Mouse (Mus musculus): ENCODE measurements around the gene Platr25. TPM values are rescaled to one million over a fixed set of nuclear protein-coding genes. Genes with fewer than 3 reads are reported as not detected.
"Not testable (repeated sequence)": the region's sequence is repeated elsewhere in the genome, so short reads cannot be mapped to it uniquely, and the experiment has no call there.

Platr25 gene
- 32.6 and 34.6 TPM in 2 replicates for polyA plus RNA-seq (2015; fragmentation: Nextera tagmentation; extraction: Ambion mirVana)

DNA sequence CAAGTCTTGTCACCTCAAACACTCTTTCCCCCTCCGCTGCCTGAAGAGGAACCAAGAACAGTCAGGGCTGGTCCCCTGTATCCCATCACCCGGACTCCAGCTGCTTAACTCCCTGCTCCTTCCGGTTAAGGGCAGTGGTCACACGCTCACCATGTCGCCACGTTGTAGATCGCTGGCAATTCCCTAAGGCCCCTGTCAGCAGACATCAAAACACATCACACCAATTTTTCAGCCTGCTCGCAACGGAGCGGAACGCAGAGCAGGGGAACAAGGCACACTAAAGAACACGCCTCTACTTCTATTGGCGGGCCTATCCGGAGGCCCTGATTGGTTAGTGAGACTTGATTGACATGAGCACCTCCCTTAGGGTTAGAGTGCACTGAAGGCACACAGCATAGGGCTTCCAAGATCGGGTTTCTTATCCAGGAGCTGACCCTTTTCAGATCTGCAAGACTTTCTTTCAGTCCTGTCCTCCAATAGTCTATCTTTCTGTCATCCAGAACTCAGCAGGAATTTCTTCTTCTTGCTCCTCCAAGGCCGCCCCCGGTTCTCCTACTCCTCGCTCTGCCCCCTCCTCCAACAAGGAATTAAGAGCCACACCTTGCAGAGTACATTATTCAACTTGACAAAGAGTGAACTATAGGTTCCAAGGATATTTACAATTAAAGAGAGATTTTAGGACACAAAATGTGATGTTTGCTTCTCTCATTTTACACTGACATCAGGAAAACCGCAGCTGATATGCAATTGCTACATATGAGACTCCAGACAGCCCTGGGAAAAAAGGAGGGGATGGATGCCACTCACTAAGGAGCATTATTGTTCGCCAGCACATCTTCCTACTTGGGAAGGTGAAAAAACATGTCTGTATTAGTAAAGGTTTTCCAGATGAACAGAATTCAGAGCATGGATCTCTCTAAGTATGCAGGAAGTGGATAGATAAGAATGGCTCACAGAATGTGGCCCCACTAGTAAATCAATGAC, at the start of gene Platr25:
Platr25 (minus strand) TSS at position 278 of the 984 bp plus-strand sequence.
- H3K27me3 ChIP-seq; H3K27ac ChIP-seq (replicated peaks); H3K9me3 ChIP-seq; H3K36me3 ChIP-seq; H3K4me1 ChIP-seq (replicated peaks): not testable (repeated sequence)
- WGBS = 8% methylated on average over 20 of the region's 20 CpGs
- H3K4me2 ChIP-seq = peak within 1 kb of the TSS; percentile 69
- H3K9ac ChIP-seq = peak within 1 kb of the TSS; percentile 49
- peak; percentile 95 for ATAC-seq (ENCODE audit: low FRiP score, low read depth)
- peak within 1 kb of the TSS; percentile 57 for H3K4me3 ChIP-seq

DNA sequence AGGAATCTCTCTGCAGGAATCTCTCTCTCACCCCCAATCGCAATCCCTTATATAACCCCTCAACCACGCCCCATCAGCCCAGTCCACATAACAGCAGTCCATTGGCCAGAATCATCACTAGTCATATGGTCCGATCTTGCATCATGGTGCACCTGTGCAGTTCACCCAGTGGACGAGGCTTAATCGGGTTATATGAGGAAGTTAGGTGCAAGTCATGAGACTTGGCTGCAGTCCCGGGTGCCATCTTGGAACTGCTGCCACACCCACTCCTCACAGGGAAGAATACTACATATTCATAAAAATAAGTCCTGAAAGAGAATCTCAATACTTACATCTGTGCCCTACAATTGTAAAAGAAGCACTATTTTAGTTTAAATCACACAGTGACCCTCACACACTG, 47.5 kb upstream of the Platr25 start:
- not testable (repeated sequence) for H3K9ac ChIP-seq; H3K4me3 ChIP-seq; H3K27me3 ChIP-seq; H3K36me3 ChIP-seq; H3K4me1 ChIP-seq (replicated peaks); H3K27ac ChIP-seq (replicated peaks); ATAC-seq (ENCODE audit: low FRiP score, low read depth); H3K9me3 ChIP-seq; H3K4me2 ChIP-seq
- WGBS = 94% methylated on average over 6 of the region's 6 CpGs

DNA sequence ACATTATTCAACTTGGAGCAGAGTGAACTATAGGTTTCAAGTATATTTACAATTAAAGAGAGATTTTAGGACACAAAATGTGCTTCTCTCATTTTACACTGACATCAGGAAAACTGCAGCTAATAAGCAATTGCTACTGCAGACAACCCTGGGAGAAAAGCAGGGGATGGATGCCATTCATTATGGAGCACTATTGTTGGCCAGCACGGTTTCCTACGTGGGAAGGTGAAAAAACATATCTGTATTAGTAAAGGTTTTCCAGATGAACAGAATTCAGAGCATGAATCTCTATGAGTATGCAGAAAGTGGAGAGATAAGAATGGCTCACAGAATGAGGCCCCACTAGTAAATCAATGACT, 25.6 kb upstream of the Platr25 start:
- peak overlapping the region; percentile 61 for H3K4me3 ChIP-seq
- H3K9me3 ChIP-seq; H3K27me3 ChIP-seq; H3K4me1 ChIP-seq (replicated peaks); H3K36me3 ChIP-seq: not testable (repeated sequence)
- H3K9ac ChIP-seq = peak overlapping the region; percentile 47
- 0 out of 2 replicates have a peak overlapping the region, but pooled peaks have one; percentile 34 for H3K27ac ChIP-seq (replicated peaks)
- WGBS = 37% methylated on average over 2 of the region's 2 CpGs
- H3K4me2 ChIP-seq = peak overlapping the region; percentile 58
- peak; percentile 17; the same call in 1 of the 2 replicates for ATAC-seq (ENCODE audit: low FRiP score, low read depth)

DNA sequence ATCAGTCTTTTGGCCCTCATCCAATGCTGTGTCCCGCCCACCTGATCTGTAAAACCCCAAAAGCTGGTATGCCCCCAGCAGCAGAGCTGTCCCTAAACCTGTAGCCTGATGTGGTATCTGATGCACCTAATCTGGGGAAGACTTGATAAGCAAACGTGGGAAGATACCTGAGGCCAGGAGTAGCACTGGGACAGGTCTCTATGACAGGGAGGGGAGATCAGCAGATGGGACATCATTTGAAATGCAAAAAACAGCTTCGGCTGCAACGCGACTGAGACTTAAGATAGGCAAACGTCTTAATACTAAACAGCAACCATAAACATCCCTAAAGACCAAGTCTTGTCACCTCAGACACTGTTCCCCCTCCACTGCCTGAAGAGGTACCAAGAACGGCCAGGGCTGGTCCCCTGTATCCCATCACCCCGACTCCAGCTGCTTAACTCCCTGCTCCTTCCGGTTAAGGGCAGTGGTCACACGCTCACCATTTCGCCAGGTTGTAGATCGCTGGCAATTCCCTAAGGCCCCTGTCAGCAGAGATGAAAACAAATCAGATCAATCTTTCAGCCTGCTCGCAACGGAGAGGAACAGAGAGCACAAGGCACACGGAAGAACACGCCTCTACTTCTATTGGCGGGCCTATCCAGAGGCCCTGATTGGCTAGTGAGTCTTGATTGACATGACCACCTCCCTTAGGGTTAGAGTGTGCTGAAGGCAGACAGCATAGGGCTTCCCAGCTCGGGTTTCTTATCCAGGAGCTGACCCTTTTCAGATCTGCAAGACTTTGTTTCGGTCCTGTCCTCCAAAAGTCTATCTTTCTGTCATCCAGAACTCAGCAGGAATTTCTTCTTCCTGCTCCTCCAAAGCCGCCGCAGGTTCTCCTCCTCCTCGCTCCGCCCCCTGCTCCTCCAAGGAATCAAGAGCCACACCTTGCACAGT, 25.0 kb upstream of the Platr25 start, which contains the start of gene Gm5141:
Gm5141 (minus strand) TSS at position 610 of the 936 bp plus-strand sequence.
- H3K4me1 ChIP-seq (replicated peaks); H3K27me3 ChIP-seq; H3K36me3 ChIP-seq; H3K9me3 ChIP-seq: not testable (repeated sequence)
- WGBS = 6% methylated on average over 23 of the region's 23 CpGs
- peak within 1 kb of the TSS; percentile 61 for H3K4me3 ChIP-seq
- H3K4me2 ChIP-seq = peak within 1 kb of the TSS; percentile 58
- peak within 1 kb of the TSS; percentile 59 for H3K9ac ChIP-seq
- peak; percentile 100 for ATAC-seq (ENCODE audit: low FRiP score, low read depth)
- H3K27ac ChIP-seq (replicated peaks) = peak within 1 kb of the TSS; percentile 62; the same call in 1 of the 2 replicates

DNA sequence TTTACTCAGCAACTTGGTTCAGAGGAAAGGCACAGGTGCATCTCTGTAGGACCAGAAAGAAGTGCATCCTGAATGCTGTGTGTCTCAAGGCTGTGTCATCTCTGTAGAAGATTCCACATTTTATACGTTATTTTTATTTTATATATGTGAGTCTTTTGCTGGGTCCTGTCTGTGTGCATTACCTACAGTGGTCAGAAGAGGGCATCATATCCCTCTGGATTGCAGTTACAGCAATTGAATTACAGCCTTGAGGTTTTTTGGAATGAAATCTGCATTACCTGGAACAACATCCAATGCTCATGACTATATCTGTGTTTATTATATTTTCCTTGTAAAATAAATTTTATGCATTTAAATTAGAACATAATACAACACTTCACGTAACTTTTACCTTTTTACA, 3.3 kb upstream of the Platr25 start:
- H3K27ac ChIP-seq (replicated peaks); H3K36me3 ChIP-seq; H3K4me1 ChIP-seq (replicated peaks); H3K4me3 ChIP-seq; H3K9ac ChIP-seq; H3K4me2 ChIP-seq; H3K27me3 ChIP-seq; ATAC-seq (ENCODE audit: low FRiP score, low read depth); H3K9me3 ChIP-seq: not testable (repeated sequence)
- WGBS = 65% methylated on average over 2 of the region's 2 CpGs

DNA sequence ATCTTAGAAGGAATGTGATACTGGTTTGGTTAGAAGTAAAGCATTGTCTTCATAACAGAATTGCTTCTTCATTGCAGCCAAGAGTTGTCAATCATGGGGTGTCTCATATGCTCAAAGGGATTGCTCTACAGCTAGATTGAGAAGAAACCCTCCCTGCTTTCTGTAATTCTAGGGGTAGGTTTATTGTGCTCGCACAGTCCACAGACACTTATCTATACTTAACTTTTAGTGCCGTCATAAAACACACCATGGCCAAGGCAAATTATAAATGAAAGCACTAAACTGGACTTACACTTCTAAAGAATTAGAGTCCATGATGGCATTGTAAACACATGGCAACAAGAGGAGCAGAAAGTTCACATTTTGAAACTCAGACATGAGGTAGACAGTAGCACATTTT, 27.2 kb downstream of the Platr25 start:
- WGBS = 98% methylated on average over 2 of the region's 2 CpGs
- H3K27ac ChIP-seq (replicated peaks) = no peak overlapping the region
- no peak overlapping the region for H3K4me2 ChIP-seq
- no peaks in the 10 kb centered on the region for H3K9me3 ChIP-seq
- H3K4me3 ChIP-seq = no peak overlapping the region
- H3K9ac ChIP-seq = no peak overlapping the region
- H3K27me3 ChIP-seq = no peaks in the 10 kb centered on the region
- no peaks in the 10 kb centered on the region for H3K4me1 ChIP-seq (replicated peaks)
- no peak for ATAC-seq (ENCODE audit: low FRiP score, low read depth)
- no peaks in the 10 kb centered on the region for H3K36me3 ChIP-seq

DNA sequence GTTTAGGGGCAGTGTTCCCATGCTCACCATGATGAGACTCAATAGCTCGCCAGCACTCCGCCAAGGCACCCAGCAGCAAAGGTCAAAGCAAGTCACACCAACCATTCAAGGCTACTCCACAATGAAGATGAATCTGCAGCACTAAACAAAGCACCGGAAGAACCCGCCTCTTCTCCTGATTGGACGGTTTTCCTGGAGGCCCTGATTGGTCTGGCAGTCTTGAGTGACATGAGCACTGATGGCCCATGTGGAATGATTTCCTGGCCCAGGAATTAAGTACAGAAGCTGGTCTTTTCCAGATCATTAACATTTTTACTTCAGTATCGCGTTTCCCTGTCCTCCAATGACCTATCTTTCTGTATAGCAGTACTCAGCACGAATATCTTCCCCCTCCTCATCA, 47.9 kb downstream of the Platr25 start:
- 88% methylated on average over 8 of the region's 8 CpGs for WGBS
- not testable (repeated sequence) for ATAC-seq (ENCODE audit: low FRiP score, low read depth)

DNA sequence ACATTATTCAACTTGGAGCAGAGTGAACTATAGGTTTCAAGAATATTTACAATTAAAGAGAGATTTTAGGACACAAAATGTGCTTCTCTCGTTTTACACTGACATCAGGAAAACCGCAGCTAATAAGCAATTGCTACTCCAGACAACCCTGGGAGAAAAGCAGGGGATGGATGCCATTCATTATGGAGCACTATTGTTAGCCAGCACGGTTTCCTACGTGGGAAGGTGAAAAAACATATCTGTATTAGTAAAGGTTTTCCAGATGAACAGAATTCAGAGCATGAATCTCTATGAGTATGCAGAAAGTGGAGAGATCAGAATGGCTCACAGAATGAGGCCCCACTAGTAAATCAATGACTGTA, 75.2 kb downstream of the Platr25 start:
- H3K27ac ChIP-seq (replicated peaks) = peak overlapping the region; percentile 76

More for the DNA sequence above, 47.9 kb downstream of the Platr25 start:
- not testable (repeated sequence) for H3K36me3 ChIP-seq; H3K4me3 ChIP-seq; H3K27me3 ChIP-seq; H3K9ac ChIP-seq; H3K4me2 ChIP-seq; H3K4me1 ChIP-seq (replicated peaks); H3K9me3 ChIP-seq; H3K27ac ChIP-seq (replicated peaks)

DNA sequence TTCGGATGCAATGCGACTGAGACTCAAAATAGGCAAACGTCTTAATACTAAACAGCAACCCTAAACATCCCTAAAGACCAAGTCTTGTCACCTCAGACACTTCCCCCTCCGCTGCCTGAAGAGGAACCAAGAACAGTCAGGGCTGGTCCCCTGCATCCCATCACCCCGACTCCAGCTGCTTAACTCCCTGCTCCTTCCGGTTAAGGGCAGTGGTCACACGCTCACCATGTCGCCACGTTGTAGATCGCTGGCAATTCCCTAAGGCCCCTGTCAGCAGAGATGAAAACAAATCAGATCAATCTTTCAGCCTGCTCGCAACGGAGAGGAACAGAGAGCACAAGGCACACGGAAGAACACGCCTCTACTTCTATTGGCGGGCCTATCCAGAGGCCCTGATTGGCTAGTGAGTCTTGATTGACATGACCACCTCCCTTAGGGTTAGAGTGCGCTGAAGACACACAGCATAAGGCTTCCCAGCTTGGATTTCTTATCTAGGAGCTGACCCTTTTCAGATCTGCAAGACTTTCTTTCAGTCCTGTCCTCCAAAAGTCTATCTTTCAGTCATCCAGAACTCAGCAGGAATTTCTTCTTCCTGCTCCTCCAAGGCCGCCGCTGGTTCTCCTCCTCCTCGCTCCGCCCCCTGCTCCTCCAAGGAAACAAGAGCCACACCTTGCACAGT, 75.8 kb downstream of the Platr25 start:
- Histone ChIP-seq H3K4me2 (peak overlapping the region; percentile 58), H3K9ac (peak overlapping the region; percentile 60), H3K4me3 (peak overlapping the region; percentile 54), H3K27ac (replicated peaks) (peak overlapping the region; percentile 76)
- not testable (repeated sequence) for H3K4me1 ChIP-seq (replicated peaks); H3K27me3 ChIP-seq; H3K9me3 ChIP-seq; H3K36me3 ChIP-seq
- peak; percentile 100 for ATAC-seq (ENCODE audit: low FRiP score, low read depth)
- 2% methylated on average over 18 of the region's 20 CpGs for WGBS

More for the DNA sequence above, 75.2 kb downstream of the Platr25 start:
- ATAC-seq (ENCODE audit: low FRiP score, low read depth); H3K27me3 ChIP-seq; H3K9me3 ChIP-seq; H3K4me1 ChIP-seq (replicated peaks); H3K36me3 ChIP-seq: not testable (repeated sequence)
- peak overlapping the region; percentile 54 for H3K4me3 ChIP-seq
- H3K9ac ChIP-seq = peak overlapping the region; percentile 60
- peak overlapping the region; percentile 58 for H3K4me2 ChIP-seq
- WGBS = 13% methylated on average over 4 of the region's 4 CpGs

DNA sequence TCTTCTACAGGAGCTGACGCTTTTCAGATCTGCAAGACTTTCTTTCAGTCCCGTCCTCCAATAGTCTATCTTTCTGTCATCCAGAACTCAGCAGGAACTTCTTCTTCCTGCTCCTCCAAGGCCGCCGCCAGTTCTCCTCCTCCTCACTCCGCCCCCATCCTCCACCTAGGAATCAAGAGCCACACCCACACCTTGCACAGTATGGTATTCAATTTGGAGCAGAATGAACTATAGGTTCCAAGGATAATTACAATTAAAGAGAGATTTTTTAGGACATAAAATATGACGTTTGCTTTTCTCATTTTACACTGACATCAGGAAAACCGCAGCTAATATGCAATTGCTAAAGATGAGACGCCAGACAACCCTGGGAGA, 107.2 kb downstream of the Platr25 start:
- peak overlapping the region; percentile 59 for H3K4me2 ChIP-seq
- peak; percentile 95 for ATAC-seq (ENCODE audit: low FRiP score, low read depth)

DNA sequence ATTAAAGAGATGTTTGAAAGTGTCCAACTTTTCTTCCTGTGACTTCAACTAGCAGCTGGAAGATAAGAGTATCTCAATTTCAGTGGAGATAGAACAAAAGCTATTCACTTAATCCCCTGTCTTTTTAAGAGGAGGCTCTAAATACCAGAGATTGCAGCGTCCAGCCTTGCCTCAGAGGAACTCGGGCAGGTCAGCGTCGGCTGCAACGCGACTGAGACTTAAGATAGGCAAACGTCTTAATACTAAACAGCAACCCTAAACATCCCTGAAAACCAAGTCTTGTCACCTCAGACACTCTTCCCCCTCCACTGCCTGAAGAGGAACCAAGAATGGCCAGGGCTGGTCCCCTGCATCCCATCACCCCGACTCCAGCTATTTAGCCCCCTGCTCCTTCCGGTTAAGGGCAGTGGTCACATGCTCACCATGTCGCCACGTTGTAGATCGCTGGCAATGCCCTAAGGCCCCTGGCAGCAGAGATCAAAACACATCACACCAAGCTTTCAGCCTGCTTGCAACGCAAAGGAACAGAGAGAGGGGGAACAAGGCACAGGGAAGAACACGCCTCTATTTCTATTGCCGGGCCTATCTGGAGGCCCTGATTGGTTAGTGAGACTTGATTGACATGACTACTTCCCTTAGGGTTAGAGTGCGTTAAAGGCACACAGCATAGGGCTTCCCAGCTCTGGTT, 107.7 kb downstream of the Platr25 start:
- Histone ChIP-seq H3K27ac (replicated peaks) (peak overlapping the region; percentile 71), H3K4me3 (peak overlapping the region; percentile 56), H3K9ac (peak overlapping the region; percentile 57), H3K4me2 (peak overlapping the region; percentile 59), H3K9me3 (peaks cover 14% of the 10 kb centered on the region; the same call in 1 of the 2 replicates)
- H3K36me3 ChIP-seq; H3K27me3 ChIP-seq; H3K4me1 ChIP-seq (replicated peaks): not testable (repeated sequence)
- peak; percentile 100 for ATAC-seq (ENCODE audit: low FRiP score, low read depth)
- WGBS = 4% methylated on average over 16 of the region's 16 CpGs

More for the DNA sequence above, 107.2 kb downstream of the Platr25 start:
- Histone ChIP-seq H3K27ac (replicated peaks) (peak overlapping the region; percentile 71), H3K27me3 (no peaks in the 10 kb centered on the region), H3K36me3 (0 out of 2 replicates have a peak, but pooled peaks cover 3% of the 10 kb centered on the region), H3K4me3 (peak overlapping the region; percentile 56), H3K4me1 (replicated peaks) (peaks cover 6% of the 10 kb centered on the region; the same call in 1 of the 2 replicates), H3K9me3 (peaks cover 12% of the 10 kb centered on the region; the same call in 1 of the 2 replicates), H3K9ac (peak overlapping the region; percentile 57)
- WGBS = 24% methylated on average over 8 of the region's 8 CpGs

Data from hindbrain, embryonic 15.5 days (tissue).